ENCODE assay signal across 8 mouse cellular contexts in genomic region chr12:110706337-110707231, GRCm38 (mm10). TPM values are rescaled to one million over a fixed set of nuclear protein-coding genes. Genes with fewer than 3 reads are reported as not detected.
DNase-seq lines count a peak whose midpoint lies in the region; ATAC-seq and TF ChIP-seq lines count a peak whose summit lies in the region.

No protein-coding gene starts in this region.

- peaks cover 53% of the 10 kb centered on the region for H3K4me1 ChIP-seq in bone marrow macrophage, adult 2 months (ENCODE audit: control insufficient read depth, insufficient read depth, low read length)
- H3K4me1 ChIP-seq in forebrain, embryonic 16.5 days (replicated peaks; ENCODE audit: control insufficient read depth, insufficient read depth, low read length), result peaks cover 8% of the 10 kb centered on the region
- H3K4me1 ChIP-seq in hindbrain, embryonic 11.5 days (replicated peaks; ENCODE audit: control insufficient read depth, insufficient read depth, low read length), result no peaks in the 10 kb centered on the region
- peaks cover 15% of the 10 kb centered on the region for H3K4me1 ChIP-seq in limb, embryonic 13.5 days
- peaks cover 13% of the 10 kb centered on the region for H3K4me1 ChIP-seq in midbrain, embryonic 12.5 days
- no peaks in the 10 kb centered on the region for H3K4me1 ChIP-seq in stomach, postnatal 0 days (replicated peaks; ENCODE audit: control insufficient read depth, insufficient read depth)

- 2% methylated on average over 27 of the region's 27 CpGs for WGBS in forebrain, embryonic 16.5 days
- 1% methylated on average over 27 of the region's 27 CpGs for WGBS in hindbrain, embryonic 11.5 days
- WGBS in limb, embryonic 13.5 days, result 1% methylated on average over 27 of the region's 27 CpGs
- WGBS in midbrain, embryonic 12.5 days, result 2% methylated on average over 27 of the region's 27 CpGs
- WGBS in stomach, postnatal 0 days, result 2% methylated on average over 27 of the region's 27 CpGs

- ATAC-seq in cerebellum, adult (ENCODE audit: insufficient number of reproducible peaks, low FRiP score, low TSS enrichment), result no peak; the same call in 1 of the 2 replicates
- ATAC-seq in forebrain, embryonic 16.5 days, result peak; percentile 62
- peak; percentile 76 for ATAC-seq in hindbrain, embryonic 11.5 days (ENCODE audit: low FRiP score)
- peak; percentile 52; the same call in 1 of the 2 replicates for ATAC-seq in limb, embryonic 13.5 days (ENCODE audit: low FRiP score, low read depth)
- peak; percentile 74 for ATAC-seq in midbrain, embryonic 12.5 days (ENCODE audit: low FRiP score, low read depth)
- ATAC-seq in stomach, postnatal 0 days (ENCODE audit: low FRiP score, low TSS enrichment), result peak; percentile 62

- TF ChIP-seq CTCF in bone marrow macrophage, adult 2 months (IDR thresholded peaks at IDR 0.05; ENCODE audit: low read depth, low read length), result no peak
- TF ChIP-seq CTCF in stomach, postnatal 0 days (IDR thresholded peaks at IDR 0.05; ENCODE audit: low read depth), result peak; percentile 44

- TF ChIP-seq EP300 in stomach, postnatal 0 days (optimal IDR thresholded peaks at IDR 0.05), result no peak

- H3K9me3 ChIP-seq in forebrain, embryonic 16.5 days (ENCODE audit: control insufficient read depth, low read length), result no peaks in the 10 kb centered on the region
- no peaks in the 10 kb centered on the region for H3K9me3 ChIP-seq in hindbrain, embryonic 11.5 days (ENCODE audit: control insufficient read depth, low read length)
- H3K9me3 ChIP-seq in limb, embryonic 13.5 days, result 0 out of 2 replicates have a peak, but pooled peaks cover 3% of the 10 kb centered on the region
- H3K9me3 ChIP-seq in midbrain, embryonic 12.5 days, result no peaks in the 10 kb centered on the region
- H3K9me3 ChIP-seq in stomach, postnatal 0 days (ENCODE audit: control insufficient read depth, low read length), result no peaks in the 10 kb centered on the region

- TF ChIP-seq POLR2A in bone marrow macrophage, adult 2 months (IDR thresholded peaks at IDR 0.05; ENCODE audit: borderline replicate concordance, low read depth, low read length), result no peak

- H3K27ac ChIP-seq in bone marrow macrophage, adult 2 months (ENCODE audit: insufficient read depth, low read depth, low read length), result peak overlapping the region; percentile 92
- H3K27ac ChIP-seq in forebrain, embryonic 16.5 days (ENCODE audit: low read length), result no peak overlapping the region
- H3K27ac ChIP-seq in hindbrain, embryonic 11.5 days (ENCODE audit: low read depth, low read length), result peak overlapping the region; percentile 12; the same call in 1 of the 2 replicates
- no peak overlapping the region for H3K27ac ChIP-seq in limb, embryonic 13.5 days
- H3K27ac ChIP-seq in midbrain, embryonic 12.5 days (replicated peaks), result peak overlapping the region; percentile 66; the same call in 1 of the 2 replicates
- H3K27ac ChIP-seq in stomach, postnatal 0 days (replicated peaks), result no peak overlapping the region

- no peaks in the 10 kb centered on the region for H3K36me3 ChIP-seq in forebrain, embryonic 16.5 days (ENCODE audit: control insufficient read depth, insufficient read depth)
- H3K36me3 ChIP-seq in hindbrain, embryonic 11.5 days (ENCODE audit: control insufficient read depth, insufficient read depth, low read length), result no peaks in the 10 kb centered on the region
- no peaks in the 10 kb centered on the region for H3K36me3 ChIP-seq in limb, embryonic 13.5 days
- H3K36me3 ChIP-seq in midbrain, embryonic 12.5 days, result no peaks in the 10 kb centered on the region
- H3K36me3 ChIP-seq in stomach, postnatal 0 days (ENCODE audit: control insufficient read depth, insufficient read depth, low read length), result no peaks in the 10 kb centered on the region

- no peaks in the 10 kb centered on the region for H3K27me3 ChIP-seq in forebrain, embryonic 16.5 days (replicated peaks; ENCODE audit: control insufficient read depth, insufficient read depth, low read length)
- H3K27me3 ChIP-seq in hindbrain, embryonic 11.5 days (ENCODE audit: control insufficient read depth, insufficient read depth, low read length), result no peaks in the 10 kb centered on the region
- H3K27me3 ChIP-seq in limb, embryonic 13.5 days, result no peaks in the 10 kb centered on the region; the same call in 1 of the 2 replicates
- peaks cover 11% of the 10 kb centered on the region; the same call in 1 of the 2 replicates for H3K27me3 ChIP-seq in midbrain, embryonic 12.5 days
- no peaks in the 10 kb centered on the region for H3K27me3 ChIP-seq in stomach, postnatal 0 days (ENCODE audit: control insufficient read depth, insufficient read depth, low read length)

- H3K4me2 ChIP-seq in forebrain, embryonic 16.5 days (ENCODE audit: low read length), result peak overlapping the region; percentile 62
- H3K4me2 ChIP-seq in hindbrain, embryonic 11.5 days (replicated peaks; ENCODE audit: low read depth, low read length), result peak overlapping the region; percentile 42
- H3K4me2 ChIP-seq in limb, embryonic 13.5 days (replicated peaks), result peak overlapping the region; percentile 68
- peak overlapping the region; percentile 59 for H3K4me2 ChIP-seq in midbrain, embryonic 12.5 days (replicated peaks)
- peak overlapping the region; percentile 67 for H3K4me2 ChIP-seq in stomach, postnatal 0 days (replicated peaks; ENCODE audit: low read depth)

- H3K4me3 ChIP-seq in bone marrow macrophage, adult 2 months (ENCODE audit: insufficient read depth, low read length), result peak overlapping the region; percentile 52
- H3K4me3 ChIP-seq in forebrain, embryonic 16.5 days (replicated peaks; ENCODE audit: low read length), result peak overlapping the region; percentile 41
- peak overlapping the region; percentile 25 for H3K4me3 ChIP-seq in hindbrain, embryonic 11.5 days (ENCODE audit: low read depth, low read length)
- H3K4me3 ChIP-seq in limb, embryonic 13.5 days, result peak overlapping the region; percentile 39
- peak overlapping the region; percentile 40 for H3K4me3 ChIP-seq in midbrain, embryonic 12.5 days
- peak overlapping the region; percentile 30 for H3K4me3 ChIP-seq in stomach, postnatal 0 days (ENCODE audit: low read depth, low read length)

- peak overlapping the region; percentile 30; the same call in 1 of the 2 replicates for H3K9ac ChIP-seq in forebrain, embryonic 16.5 days (replicated peaks; ENCODE audit: low read depth, low read length)
- H3K9ac ChIP-seq in hindbrain, embryonic 11.5 days (ENCODE audit: low read depth, low read length), result peak overlapping the region; percentile 25; the same call in 1 of the 2 replicates
- H3K9ac ChIP-seq in limb, embryonic 13.5 days, result peak overlapping the region; percentile 48
- peak overlapping the region; percentile 20 for H3K9ac ChIP-seq in midbrain, embryonic 12.5 days (replicated peaks)
- peak overlapping the region; percentile 54 for H3K9ac ChIP-seq in stomach, postnatal 0 days (ENCODE audit: low read length)

- peak; percentile 54 to 55 for DNase-seq in cerebellum, postnatal 10 days
- peak; percentile 65 for DNase-seq in hindbrain, embryonic 11.5 days (ENCODE audit: low spot score)
- DNase-seq in stomach, postnatal 0 days (ENCODE audit: low spot score), result peak; percentile 65

RNA-seq across cellular contexts. Expression of gene Hsp90aa1, which starts 4.1 kb away (rescaled TPM):
- polyA plus RNA-seq in bone marrow macrophage, adult 2 months (2012; ENCODE audit: insufficient read depth, insufficient read length, missing spikeins), result 156 and 159 TPM in 2 replicates
- 1,235 and 1,237 TPM in 2 replicates for polyA plus RNA-seq in forebrain, embryonic 16.5 days (2015; fragmentation: Nextera tagmentation; extraction: Ambion mirVana)
- 1,493 and 1,600 TPM in 2 replicates for polyA plus RNA-seq in hindbrain, embryonic 11.5 days (2014; fragmentation: Nextera tagmentation; extraction: Ambion mirVana)
- polyA plus RNA-seq in limb, embryonic 13.5 days (2015; fragmentation: Nextera tagmentation; extraction: Ambion mirVana), result 799 and 836 TPM in 2 replicates
- polyA plus RNA-seq in midbrain, embryonic 12.5 days (2016; fragmentation: Nextera tagmentation; extraction: Ambion mirVana), result 1,236 and 1,324 TPM in 2 replicates
- 286 and 326 TPM in 2 replicates for polyA plus RNA-seq in stomach, postnatal 0 days (2015; fragmentation: Nextera tagmentation; extraction: Ambion mirVana)

RNA-seq across cellular contexts. Expression of gene 1700001K19Rik, which starts 24.2 kb away (rescaled TPM):
- polyA plus RNA-seq in bone marrow macrophage, adult 2 months (2012; ENCODE audit: insufficient read depth, insufficient read length, missing spikeins), result not detected in 2 replicates
- polyA plus RNA-seq in forebrain, embryonic 16.5 days (2015; fragmentation: Nextera tagmentation; extraction: Ambion mirVana), result 0.23 and 0.26 TPM in 2 replicates
- polyA plus RNA-seq in hindbrain, embryonic 11.5 days (2014; fragmentation: Nextera tagmentation; extraction: Ambion mirVana), result 0.42 TPM in 1 of 2 replicates, not detected in the other
- polyA plus RNA-seq in limb, embryonic 13.5 days (2015; fragmentation: Nextera tagmentation; extraction: Ambion mirVana), result not detected in 2 replicates
- not detected in 2 replicates for polyA plus RNA-seq in midbrain, embryonic 12.5 days (2016; fragmentation: Nextera tagmentation; extraction: Ambion mirVana)
- not detected in 2 replicates for polyA plus RNA-seq in stomach, postnatal 0 days (2015; fragmentation: Nextera tagmentation; extraction: Ambion mirVana)

RNA-seq across cellular contexts. Expression of gene Wdr20, which starts 31.2 kb away (rescaled TPM):
- 27.9 and 33.7 TPM in 2 replicates for polyA plus RNA-seq in bone marrow macrophage, adult 2 months (2012; ENCODE audit: insufficient read depth, insufficient read length, missing spikeins)
- 30.1 and 30.9 TPM in 2 replicates for polyA plus RNA-seq in forebrain, embryonic 16.5 days (2015; fragmentation: Nextera tagmentation; extraction: Ambion mirVana)
- polyA plus RNA-seq in hindbrain, embryonic 11.5 days (2014; fragmentation: Nextera tagmentation; extraction: Ambion mirVana), result 22.8 and 25.6 TPM in 2 replicates
- polyA plus RNA-seq in limb, embryonic 13.5 days (2015; fragmentation: Nextera tagmentation; extraction: Ambion mirVana), result 25.9 and 26.7 TPM in 2 replicates
- 32.1 and 32.6 TPM in 2 replicates for polyA plus RNA-seq in midbrain, embryonic 12.5 days (2016; fragmentation: Nextera tagmentation; extraction: Ambion mirVana)
- 12.8 and 14.0 TPM in 2 replicates for polyA plus RNA-seq in stomach, postnatal 0 days (2015; fragmentation: Nextera tagmentation; extraction: Ambion mirVana)

Comparison
In these comparisons a context has a peak if more than half of its experiments do, and no peak if none do; other contexts are left out.
1. H3K27ac ChIP-seq: peak in bone marrow macrophage, adult 2 months (single experiment), hindbrain, embryonic 11.5 days (single experiment) and midbrain, embryonic 12.5 days (single experiment); none in forebrain, embryonic 16.5 days (single experiment), limb, embryonic 13.5 days (single experiment) and stomach, postnatal 0 days (single experiment).
2. Peak in every context shown above with its lines, with median percentiles within 50 percentile points of each other: DNase-seq, H3K4me3 ChIP-seq, H3K4me2 ChIP-seq and H3K9ac ChIP-seq.